Mouse (Mus musculus): ENCODE measurements around the gene Spdef.

Gene Spdef

DNA sequence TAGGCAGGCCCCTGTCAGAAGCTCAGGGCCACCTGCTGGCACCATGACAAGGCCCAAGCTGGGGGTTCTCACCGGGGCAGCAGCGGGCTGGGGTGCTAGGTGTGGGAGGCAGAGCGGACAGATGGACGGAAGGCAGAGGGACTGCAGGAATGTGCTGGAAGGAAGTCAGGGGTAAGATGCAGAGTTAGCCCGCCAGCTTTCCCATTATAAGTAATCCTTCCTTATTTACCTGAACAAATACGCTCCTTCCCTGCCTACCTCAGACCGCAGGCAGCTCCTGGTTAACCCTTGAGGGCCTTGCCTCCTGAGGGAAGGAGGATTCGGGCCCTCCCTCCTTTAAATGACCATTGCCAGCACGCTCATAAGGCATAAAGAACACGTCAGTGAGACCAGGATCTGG is at the start of gene Spdef:
Gene Spdef (minus strand): TSS at position 186 of the 400 bp plus-strand sequence.
- no peak for TF ChIP-seq GATA4 (IDR thresholded peaks at IDR 0.05; ENCODE audit: insufficient replicate concordance, low read length)

DNA sequence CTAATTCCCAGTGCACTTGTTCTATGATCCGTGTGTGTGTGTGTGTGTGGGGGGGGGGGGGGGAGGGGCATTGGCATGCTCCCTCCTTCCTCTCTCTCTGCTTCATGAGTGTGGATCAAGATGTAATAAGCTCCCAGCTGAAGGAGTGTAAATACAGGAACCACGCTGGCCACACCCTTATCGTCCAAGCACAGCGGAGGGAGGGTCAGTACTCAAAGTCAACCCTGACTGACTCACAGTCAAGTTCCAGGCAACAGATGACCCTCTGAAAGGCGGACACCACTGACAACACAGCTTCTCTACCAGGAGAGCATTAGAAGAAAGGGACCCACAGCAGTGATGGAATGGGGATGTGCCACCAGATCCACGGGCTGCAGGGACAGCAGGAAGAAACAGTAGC is 49.1 kb upstream of the Spdef start:
- no peak for TF ChIP-seq GATA4 (IDR thresholded peaks at IDR 0.05; ENCODE audit: insufficient replicate concordance, low read length)

DNA sequence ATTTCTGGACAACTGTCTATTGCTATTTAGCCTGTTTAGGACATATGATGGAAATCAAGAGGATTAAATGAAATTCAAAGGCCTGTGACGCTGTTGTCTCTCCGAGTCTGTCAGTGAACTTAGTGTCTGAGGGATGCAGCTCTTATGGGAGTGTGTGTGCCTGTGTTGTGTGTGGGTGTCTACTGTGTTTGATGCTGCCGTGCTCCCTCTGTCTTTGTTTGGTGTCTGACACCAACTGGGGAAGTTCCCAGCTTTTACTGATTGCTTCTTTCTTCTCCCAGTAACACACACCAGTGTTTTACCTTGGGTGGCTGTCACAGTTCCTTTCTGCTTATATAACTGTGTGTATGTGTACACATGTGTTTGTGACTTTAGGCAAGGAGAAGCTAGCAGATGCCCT is 45.4 kb upstream of the Spdef start:
- TF ChIP-seq GATA4 (IDR thresholded peaks at IDR 0.05; ENCODE audit: insufficient replicate concordance, low read length): no peak

DNA sequence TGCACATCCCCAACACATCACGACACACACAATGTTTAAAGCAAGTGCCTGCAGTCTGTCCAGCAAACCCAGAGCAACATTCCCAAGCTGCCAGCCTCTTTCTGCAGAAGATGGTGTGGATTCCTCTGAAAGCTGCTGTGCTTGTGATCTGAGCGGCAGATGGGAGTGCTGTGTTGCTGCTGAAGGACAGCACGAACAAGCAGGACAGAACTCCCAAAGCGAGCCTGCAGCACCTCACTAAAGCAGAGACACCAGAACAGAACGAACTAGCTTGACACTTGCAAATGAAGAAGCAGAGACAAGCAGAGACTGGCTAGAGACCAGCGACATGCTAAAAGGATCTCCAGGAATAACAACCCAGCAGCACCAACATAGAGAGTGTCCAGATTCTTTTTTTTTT is 42.9 kb upstream of the Spdef start:
- no peak for TF ChIP-seq GATA4 (IDR thresholded peaks at IDR 0.05; ENCODE audit: insufficient replicate concordance, low read length)

DNA sequence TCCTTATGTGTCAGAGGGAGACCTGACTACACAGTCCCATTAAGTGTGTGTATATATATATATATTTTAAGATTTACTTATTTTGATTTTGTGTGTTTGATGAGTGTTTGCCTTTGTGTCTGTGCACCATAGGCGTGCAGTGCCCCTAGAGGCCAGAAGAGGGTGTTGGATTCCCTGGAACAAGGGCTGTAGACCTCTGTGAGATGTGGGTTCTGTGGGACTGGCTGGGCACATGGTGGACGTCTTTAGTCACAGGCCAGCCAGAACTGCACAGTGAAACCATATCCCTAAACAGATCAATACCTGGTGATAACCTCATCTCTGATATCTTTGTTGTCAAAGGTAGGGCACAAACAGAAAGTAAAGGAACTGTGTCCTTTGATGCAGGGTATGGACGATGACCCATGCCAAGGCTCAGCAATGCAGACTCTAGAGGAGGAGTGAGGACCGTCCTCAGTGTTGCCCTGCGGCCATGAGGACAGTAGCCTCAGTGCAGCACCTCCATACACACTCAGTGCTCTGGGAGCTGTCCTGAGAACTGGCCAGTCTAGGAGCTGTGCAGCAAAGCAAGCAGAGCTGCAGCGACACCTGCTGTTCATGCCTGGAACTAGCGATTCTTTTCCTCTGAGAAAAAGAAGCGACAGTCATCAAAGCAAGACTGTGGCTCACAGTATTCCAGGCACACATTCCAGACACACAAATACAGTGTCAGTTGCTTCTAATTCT is 40.2 kb upstream of the Spdef start:
- TF ChIP-seq GATA4 (IDR thresholded peaks at IDR 0.05; ENCODE audit: insufficient replicate concordance, low read length): no peak

DNA sequence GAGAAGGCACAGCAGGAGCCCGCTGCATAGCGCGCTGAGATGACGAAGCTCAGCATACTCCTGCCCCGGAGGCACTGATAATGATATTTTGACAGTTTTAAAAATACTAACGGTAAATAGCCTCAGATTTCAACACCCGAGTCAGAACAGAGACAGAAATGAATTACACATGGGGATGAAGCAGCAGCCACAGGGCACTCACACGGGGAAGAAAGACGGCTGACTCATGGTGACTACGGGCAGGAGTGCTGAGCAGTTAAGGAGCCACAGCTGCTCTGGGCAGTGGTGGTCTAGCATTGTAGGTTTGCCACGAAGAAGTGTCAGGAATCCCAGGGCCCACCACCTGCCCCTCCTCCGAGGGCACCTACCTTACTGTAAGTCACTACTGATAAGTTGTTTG is 38.8 kb upstream of the Spdef start:
- TF ChIP-seq GATA4 (IDR thresholded peaks at IDR 0.05; ENCODE audit: insufficient replicate concordance, low read length): no peak

DNA sequence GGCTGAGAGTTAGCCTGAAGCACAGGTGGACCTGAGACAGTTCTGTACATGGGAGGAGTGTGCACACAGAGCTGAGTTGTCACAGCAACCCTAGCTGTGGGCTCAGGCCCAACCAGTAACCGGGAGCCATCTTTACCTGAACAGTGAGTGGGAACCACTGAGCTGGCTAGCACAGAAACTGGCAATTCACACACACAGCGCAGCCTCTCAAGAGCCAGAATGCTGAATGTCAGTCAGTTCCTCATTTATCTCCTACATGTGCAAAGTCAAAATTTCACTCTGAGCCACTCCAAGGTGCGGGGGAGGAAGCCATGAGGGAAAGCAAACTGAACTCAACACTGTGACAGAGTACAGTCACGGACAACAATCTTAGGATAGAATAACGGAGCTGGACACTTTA is 38.4 kb upstream of the Spdef start:
- TF ChIP-seq GATA4 (IDR thresholded peaks at IDR 0.05; ENCODE audit: insufficient replicate concordance, low read length): no peak

DNA sequence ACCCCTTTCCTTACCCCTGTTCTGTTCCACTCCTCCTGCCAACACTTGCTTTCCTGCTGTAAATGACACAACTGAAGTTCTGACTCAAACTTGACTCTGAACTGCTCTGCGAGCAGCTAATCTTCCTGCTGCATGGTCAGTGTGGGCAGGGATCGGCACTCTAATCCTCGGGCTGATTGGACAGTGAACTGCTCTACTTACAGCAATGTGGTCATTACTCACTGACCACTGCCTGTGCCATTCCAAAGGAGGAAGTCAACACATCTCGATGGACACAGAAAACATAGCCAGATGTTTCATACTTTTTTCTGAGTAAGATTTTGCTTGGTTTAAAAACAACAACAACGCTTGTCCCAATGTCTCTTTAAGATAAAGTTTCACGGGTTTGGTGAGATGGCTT is 36.3 kb upstream of the Spdef start:
- no peak for TF ChIP-seq GATA4 (IDR thresholded peaks at IDR 0.05; ENCODE audit: insufficient replicate concordance, low read length)

DNA sequence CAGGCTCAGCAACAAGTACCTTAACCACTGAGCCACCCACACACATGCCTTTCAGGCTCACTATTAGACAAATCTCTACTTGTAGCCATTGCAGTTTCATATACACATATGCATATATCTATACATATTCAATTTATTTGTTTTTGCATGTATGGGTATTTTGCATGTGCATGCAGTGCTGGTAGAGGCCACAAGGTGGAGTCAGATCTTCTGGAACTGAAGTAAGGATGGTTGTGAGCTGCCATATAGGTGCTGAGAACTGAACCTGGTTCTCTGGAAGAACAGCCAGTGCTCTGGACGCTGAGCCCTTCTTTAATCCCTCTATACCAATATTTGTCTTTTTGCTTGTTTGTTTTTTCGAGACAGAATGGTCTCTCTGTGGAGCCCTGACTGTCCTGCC is 35.7 kb upstream of the Spdef start:
- TF ChIP-seq GATA4 (IDR thresholded peaks at IDR 0.05; ENCODE audit: insufficient replicate concordance, low read length): no peak

DNA sequence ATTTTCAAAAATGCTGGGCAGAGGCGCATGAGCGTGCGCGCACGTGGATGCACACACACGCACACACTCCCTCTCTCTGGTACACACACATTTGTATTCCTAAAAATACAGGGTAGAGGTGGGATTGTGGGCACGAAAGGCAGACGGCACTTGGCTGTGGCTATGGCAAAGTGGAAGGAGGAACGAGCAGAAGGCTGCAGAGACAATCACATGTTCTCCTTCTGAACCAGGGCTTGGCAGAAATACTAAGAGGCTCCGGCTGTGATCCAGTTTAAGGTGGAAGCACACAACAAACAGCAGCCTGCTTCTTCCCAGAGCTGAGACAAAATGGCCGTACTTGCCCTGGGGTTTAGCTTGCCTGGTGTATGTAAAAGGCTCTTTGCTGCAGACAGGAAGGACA is 34.1 kb upstream of the Spdef start:
- no peak for TF ChIP-seq GATA4 (IDR thresholded peaks at IDR 0.05; ENCODE audit: insufficient replicate concordance, low read length)

DNA sequence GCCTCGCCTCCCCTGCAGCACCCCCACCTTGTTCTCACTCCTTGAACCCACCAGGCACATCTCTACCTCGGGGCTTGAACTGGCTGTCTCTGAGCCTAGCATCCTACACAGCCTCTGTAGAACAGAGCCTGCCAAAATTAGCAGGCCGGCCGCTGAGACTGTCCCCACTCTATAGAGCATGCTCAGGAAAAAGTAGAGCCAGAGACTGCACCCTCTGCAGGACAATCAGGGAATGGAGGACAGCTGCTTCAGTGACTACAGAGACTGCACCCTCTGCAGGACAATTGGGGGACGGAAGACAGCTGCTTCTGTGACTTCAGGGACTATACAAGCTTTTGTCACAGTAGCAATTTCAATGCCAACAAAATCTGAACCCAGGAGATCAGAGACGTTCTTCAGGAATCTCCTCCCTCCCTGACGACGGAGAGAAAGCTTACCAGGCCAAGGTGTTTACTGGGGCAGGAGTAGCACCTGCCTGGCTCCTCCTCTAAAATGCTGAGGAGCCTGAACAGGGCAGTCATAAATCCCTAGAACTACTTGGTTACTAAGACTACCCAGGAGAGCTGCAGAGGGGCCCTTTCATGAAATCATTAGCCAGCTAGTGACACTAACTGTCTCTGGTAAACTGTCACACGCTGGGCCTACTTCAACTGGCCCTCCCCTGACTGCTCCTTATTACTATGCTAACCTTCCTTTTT is 33.0 kb upstream of the Spdef start:
- TF ChIP-seq GATA4 (IDR thresholded peaks at IDR 0.05; ENCODE audit: insufficient replicate concordance, low read length): no peak

DNA sequence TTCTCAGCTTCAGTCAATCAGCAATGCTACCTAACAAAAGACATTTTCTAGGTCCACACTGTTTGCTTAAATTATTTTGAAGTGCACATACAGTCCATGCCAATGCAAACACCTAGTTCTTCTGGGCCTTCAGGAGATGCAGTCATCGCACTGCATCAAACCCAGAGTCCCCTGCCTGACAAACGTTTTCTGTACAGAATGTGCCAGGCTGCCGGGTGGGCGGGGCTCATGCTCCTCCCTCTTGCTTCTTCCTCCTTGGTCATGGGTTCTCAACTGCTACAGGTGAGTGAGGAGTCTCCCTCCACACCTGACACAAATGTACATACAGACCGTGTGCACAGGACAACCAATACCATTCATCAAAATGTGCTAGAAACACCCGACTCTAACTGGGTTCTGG is 31.4 kb upstream of the Spdef start:
- TF ChIP-seq GATA4 (IDR thresholded peaks at IDR 0.05; ENCODE audit: insufficient replicate concordance, low read length): no peak

DNA sequence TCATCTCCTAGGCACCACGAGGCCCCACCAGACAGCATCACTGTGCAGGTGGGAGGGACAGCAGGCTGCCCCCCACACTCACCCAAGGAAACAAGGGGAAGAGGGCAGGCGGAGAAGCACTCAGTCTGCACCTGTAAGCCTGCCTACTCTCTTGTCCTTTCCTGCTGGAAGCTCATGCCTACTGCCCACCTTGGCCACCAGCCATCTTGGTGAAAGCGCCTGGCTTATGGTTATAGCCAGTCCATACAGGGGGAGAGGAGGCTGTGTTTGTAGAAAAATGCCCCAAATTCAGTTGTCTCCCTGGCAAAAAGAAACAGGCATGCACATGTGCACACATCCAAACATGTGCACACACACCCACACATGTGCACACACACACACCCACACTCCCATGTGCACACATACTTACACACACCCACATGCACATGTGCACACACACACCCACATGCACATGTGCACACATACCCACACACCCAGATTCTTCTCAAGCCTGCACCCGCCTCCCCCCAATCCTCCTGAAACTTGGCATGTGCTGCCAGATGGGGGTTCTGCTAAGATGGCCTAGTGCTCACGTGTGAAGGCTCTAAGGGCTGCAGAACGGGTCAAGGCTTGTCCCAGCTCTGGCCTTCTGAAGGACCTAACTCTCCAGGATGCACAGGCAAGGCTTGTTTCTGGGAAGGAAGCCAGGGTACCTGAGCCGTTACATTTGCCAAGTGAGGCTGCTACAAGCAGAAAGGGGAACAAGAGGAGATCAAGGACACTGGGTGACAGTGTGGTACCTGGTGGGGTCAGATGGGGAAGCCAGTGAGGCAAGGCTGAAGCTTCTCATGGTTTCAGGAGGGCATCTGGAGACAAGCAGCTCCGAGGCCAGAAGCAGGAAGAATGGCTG is 22.8 kb upstream of the Spdef start:
- no peak for TF ChIP-seq GATA4 (IDR thresholded peaks at IDR 0.05; ENCODE audit: insufficient replicate concordance, low read length)

DNA sequence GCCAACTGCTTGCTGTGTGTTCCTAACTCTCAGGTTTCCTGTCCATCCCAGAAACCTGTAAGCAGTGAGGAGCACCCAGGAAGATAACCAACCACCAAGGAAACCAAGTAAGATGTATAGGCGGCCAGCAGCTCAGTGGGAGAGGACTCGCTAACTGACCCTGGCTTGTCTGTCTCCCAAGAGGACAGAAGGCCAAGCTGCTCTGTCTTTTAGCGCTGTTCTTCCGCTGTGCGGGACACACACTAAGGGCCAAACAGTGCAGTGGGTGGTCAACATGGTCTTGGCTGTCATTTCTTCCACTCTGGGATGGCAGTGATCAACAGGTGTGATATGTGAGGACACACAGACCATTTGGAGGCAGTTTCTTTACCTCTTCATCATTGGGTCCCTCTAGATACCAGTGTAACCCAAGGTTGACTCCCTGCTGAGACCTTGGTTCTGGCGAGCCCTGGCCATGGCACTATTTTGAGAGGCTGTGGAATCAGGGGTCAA is 21.7 kb upstream of the Spdef start:
- TF ChIP-seq GATA4 (IDR thresholded peaks at IDR 0.05; ENCODE audit: insufficient replicate concordance, low read length): no peak

DNA sequence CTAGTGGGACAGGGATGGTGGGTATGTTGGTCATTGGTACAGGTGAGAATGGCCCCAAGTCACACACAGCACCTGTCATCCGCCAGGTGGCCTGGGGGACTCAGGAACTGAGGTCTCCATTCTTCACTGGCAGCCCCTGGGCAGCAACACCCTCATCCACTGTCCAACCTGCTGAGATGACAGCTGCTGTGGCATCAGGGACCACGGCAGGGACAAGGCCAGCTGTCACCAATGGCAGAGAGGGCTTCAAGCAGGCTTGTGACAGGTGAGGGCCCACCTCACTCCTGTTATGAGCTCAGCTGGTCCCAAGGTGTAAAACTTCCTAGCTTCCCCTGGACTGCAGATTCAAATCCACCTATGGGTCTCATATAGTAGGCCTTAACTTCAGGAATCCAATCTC is 19.4 kb upstream of the Spdef start:
- no peak for TF ChIP-seq GATA4 (IDR thresholded peaks at IDR 0.05; ENCODE audit: insufficient replicate concordance, low read length)

DNA sequence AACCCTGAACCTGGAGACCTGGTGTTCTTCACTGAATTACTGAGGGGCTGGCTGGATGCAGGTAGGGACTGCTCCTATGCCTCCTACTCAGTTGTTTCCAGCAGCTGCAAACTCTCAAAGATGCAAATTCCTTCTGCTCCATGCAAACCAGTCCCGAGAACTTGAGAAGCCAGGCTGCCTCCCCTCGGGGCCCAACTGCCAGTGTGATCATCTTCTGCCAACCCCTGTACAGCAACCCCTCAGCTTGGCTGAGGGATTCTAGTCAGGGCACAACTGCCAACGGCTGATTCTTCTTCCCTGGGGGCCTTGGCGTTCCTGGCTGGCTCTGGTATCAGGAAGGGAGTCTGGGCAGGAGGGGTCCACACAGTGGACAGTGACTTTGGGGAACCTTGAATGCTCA is 17.7 kb upstream of the Spdef start:
- TF ChIP-seq GATA4 (IDR thresholded peaks at IDR 0.05; ENCODE audit: insufficient replicate concordance, low read length): no peak
